ENCODE assay signal across 8 mouse cellular contexts in the genomic region with DNA sequence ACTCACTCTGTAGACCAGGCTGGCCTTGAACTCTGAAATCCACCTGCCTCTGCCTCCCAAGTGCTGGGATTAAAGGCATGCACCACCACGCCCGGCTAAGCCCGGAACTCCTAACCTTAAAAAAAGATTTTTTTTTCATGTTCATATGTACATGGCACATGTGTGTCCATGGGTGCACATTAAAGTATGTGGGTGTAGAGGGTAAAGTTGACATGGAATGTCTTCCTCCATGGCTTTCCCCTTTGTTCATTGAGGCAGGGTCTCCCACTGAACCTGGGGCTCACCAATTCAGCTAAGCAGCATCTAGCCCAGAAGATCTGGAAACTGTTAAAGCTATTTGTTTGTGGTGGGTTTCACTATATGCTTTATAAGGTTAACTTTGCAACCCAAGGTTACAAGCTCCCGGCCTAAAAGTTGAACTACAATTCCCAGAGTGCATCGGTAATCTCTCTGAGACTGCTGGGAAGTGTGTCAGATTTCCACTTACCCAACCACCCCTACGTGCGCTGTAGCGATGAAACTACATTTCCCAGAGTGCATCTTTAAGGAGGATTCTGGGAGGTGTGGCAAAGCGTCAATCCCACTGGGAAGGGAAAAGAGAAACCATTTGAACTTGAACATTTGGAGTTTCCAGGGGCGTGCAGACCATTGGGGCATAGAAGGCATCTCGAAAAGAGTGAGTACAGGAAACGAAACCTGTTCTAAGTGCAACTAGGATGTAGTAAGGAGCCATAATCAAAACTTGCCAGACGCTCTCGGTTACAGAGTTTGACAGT. TPM values are rescaled to one million over a fixed set of nuclear protein-coding genes. Genes with fewer than 3 reads are reported as not detected.
DNase-seq lines count a peak whose midpoint lies in the region; ATAC-seq and TF ChIP-seq lines count a peak whose summit lies in the region.

A gene (plus strand): TSS at position 581 of the 776 bp plus-strand sequence.

- peak; percentile 96 for ATAC-seq in kidney, embryonic 14.5 days (ENCODE audit: low FRiP score, low TSS enrichment)
- peak; percentile 94 for ATAC-seq in limb, embryonic 15.5 days (ENCODE audit: insufficient number of reproducible peaks, low FRiP score, low TSS enrichment, low read depth)

- no peak for TF ChIP-seq POLR2A in bone marrow macrophage, adult 2 months (IDR thresholded peaks at IDR 0.05; ENCODE audit: borderline replicate concordance, low read depth, low read length)
- peak; percentile 73 for TF ChIP-seq POLR2A in embryonic fibroblast, embryonic 13.5 days (IDR thresholded peaks at IDR 0.05; ENCODE audit: low read depth, low read length)

- H3K36me3 ChIP-seq in kidney, embryonic 14.5 days (ENCODE audit: control insufficient read depth, insufficient read depth, low read length), result no peaks in the 10 kb centered on the region
- no peaks in the 10 kb centered on the region for H3K36me3 ChIP-seq in limb, embryonic 15.5 days

- TF ChIP-seq CTCF in bone marrow macrophage, adult 2 months (IDR thresholded peaks at IDR 0.05; ENCODE audit: low read depth, low read length), result no peak
- TF ChIP-seq CTCF in embryonic fibroblast, embryonic 13.5 days (IDR thresholded peaks at IDR 0.05; ENCODE audit: borderline replicate concordance, insufficient read depth, low read length), result no peak

- no peaks in the 10 kb centered on the region for H3K27me3 ChIP-seq in kidney, embryonic 14.5 days (ENCODE audit: control insufficient read depth, insufficient read depth, low read length)
- H3K27me3 ChIP-seq in limb, embryonic 15.5 days, result no peaks in the 10 kb centered on the region

- peak within 1 kb of the TSS; percentile 73 for H3K4me3 ChIP-seq in bone marrow macrophage, adult 2 months (ENCODE audit: insufficient read depth, low read length)
- peak within 1 kb of the TSS; percentile 91 for H3K4me3 ChIP-seq in embryonic fibroblast, embryonic 13.5 days (ENCODE audit: insufficient read depth, low read length)
- H3K4me3 ChIP-seq in kidney, embryonic 14.5 days (ENCODE audit: low read length), result peak within 1 kb of the TSS; percentile 49
- H3K4me3 ChIP-seq in limb, embryonic 15.5 days, result peak within 1 kb of the TSS; percentile 54

- no peaks in the 10 kb centered on the region for H3K9me3 ChIP-seq in kidney, embryonic 14.5 days (ENCODE audit: control insufficient read depth, low read length)
- no peaks in the 10 kb centered on the region for H3K9me3 ChIP-seq in limb, embryonic 15.5 days

- peak within 1 kb of the TSS; percentile 50 for H3K4me2 ChIP-seq in kidney, embryonic 14.5 days (replicated peaks; ENCODE audit: low read depth, low read length)
- peak within 1 kb of the TSS; percentile 53 for H3K4me2 ChIP-seq in limb, embryonic 15.5 days

- 21% methylated on average over 14 of the region's 14 CpGs for WGBS in kidney, embryonic 14.5 days
- WGBS in limb, embryonic 15.5 days, result 23% methylated on average over 14 of the region's 14 CpGs

- peak; percentile 90 for DNase-seq in A20 (ENCODE audit: low read depth, low spot score)
- peak; percentile 92 to 93 for DNase-seq in heart, adult 9 months (ENCODE audit: low spot score in 2 of 2)
- DNase-seq in monocyte, adult 2 months (ENCODE audit: low read depth in 1 of 2, low spot score in 2 of 2), result peak; percentile 52 to 60
- peak; percentile 85 to 90 for DNase-seq in spleen, postnatal 36 days (ENCODE audit: low spot score in 2 of 2)

- H3K27ac ChIP-seq in bone marrow macrophage, adult 2 months (ENCODE audit: insufficient read depth, low read depth, low read length), result no peak within 1 kb of the TSS; the same call in 1 of the 2 replicates
- no peak within 1 kb of the TSS for H3K27ac ChIP-seq in embryonic fibroblast, embryonic 13.5 days (ENCODE audit: insufficient read depth, low read length)
- H3K27ac ChIP-seq in kidney, embryonic 14.5 days (ENCODE audit: low read depth, low read length), result no peak within 1 kb of the TSS
- H3K27ac ChIP-seq in limb, embryonic 15.5 days, result no peak within 1 kb of the TSS

- H3K4me1 ChIP-seq in bone marrow macrophage, adult 2 months (ENCODE audit: control insufficient read depth, insufficient read depth, low read length), result peaks cover 17% of the 10 kb centered on the region
- H3K4me1 ChIP-seq in embryonic fibroblast, embryonic 13.5 days (ENCODE audit: control insufficient read depth, insufficient read depth, low read length), result peaks cover 3% of the 10 kb centered on the region; the same call in 1 of the 2 replicates
- peaks cover 5% of the 10 kb centered on the region; the same call in 1 of the 2 replicates for H3K4me1 ChIP-seq in kidney, embryonic 14.5 days (ENCODE audit: control insufficient read depth, insufficient read depth, low read length)
- H3K4me1 ChIP-seq in limb, embryonic 15.5 days, result peaks cover 3% of the 10 kb centered on the region; the same call in 1 of the 2 replicates

- H3K9ac ChIP-seq in kidney, embryonic 14.5 days (ENCODE audit: low read depth, low read length), result peak within 1 kb of the TSS; percentile 56
- H3K9ac ChIP-seq in limb, embryonic 15.5 days, result peak within 1 kb of the TSS; percentile 47; the same call in 1 of the 2 replicates

RNA-seq across cellular contexts. Expression of the gene that starts here (rescaled TPM):
- polyA plus RNA-seq in bone marrow macrophage, adult 2 months (2012; ENCODE audit: insufficient read depth, insufficient read length, missing spikeins), result 35.8 and 36.6 TPM in 2 replicates
- 10.4 and 11.1 TPM in 2 replicates for polyA plus RNA-seq in embryonic fibroblast, embryonic 13.5 days (2011; ENCODE audit: insufficient read length, low read depth, missing spikeins)
- polyA plus RNA-seq in kidney, embryonic 14.5 days (2014; fragmentation: Nextera tagmentation; extraction: Ambion mirVana), result 13.1 and 18.4 TPM in 2 replicates
- polyA plus RNA-seq in limb, embryonic 15.5 days (2015; fragmentation: Nextera tagmentation; extraction: Ambion mirVana), result 17.6 and 19.6 TPM in 2 replicates
